Mouse (Mus musculus) cerebellum, adult 8-10 months (tissue): ENCODE measurements around the gene Gstp2.
"Not testable (repeated sequence)": the region's sequence is repeated elsewhere in the genome, so short reads cannot be mapped to it uniquely, and the experiment has no call there.

Source experiments
- DNase-seq: peaks from one replicate; pipeline ENCODE4 v3.0.0; 2022

Gene Gstp2

DNA sequence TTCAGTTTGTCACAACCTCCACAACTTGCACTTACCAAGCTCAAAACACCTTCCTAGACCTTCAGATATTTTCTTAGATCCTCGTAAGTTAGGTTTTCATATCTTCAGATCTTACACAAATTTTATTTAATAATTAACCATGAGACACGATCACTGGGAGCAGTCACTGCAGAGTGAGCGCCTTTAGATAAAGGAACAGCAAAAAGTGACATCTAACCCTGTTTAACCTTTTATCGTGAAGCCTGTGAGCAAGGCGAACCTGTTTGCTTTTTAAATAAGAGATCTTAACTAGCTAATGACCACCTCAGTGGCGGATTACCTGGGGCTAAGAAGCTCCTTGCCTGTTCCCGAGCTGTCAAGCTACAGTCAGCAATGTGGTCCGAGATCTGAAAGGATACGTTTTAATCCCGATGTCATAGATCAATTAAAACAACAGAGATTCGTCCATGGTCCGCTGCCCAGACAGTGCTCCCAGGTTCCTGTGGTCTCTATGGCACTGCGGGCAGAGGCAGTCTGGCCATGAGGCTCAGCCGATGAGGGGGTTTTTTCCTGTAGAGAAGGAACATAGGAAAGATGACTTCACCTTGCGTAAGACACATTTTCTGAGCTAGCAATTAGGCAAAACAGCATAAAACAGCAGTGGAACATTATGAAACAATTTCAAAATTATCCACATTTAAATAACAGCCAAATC, 23.0 kb upstream of the Gstp2 start:
- DNase-seq, result no peak

DNA sequence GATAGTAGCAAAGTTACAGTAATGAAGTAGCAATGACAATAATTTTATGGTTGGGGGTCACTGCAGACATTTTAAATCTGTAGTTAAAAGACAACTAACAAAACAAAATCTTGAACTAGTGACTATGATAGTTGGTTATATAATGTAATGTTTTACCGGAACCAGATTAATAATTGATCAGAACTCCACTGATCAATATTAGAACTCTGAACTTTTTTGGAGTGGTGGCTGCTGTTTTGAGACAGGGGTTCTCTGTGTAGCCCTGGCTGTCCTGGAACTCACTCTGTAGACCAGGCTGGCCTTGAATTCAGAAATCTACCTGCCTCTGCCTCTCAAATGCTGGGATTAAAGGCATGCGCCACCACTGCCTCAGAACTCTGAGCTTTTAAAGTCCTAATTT, 22.4 kb upstream of the Gstp2 start:
- not testable (repeated sequence) for DNase-seq

DNA sequence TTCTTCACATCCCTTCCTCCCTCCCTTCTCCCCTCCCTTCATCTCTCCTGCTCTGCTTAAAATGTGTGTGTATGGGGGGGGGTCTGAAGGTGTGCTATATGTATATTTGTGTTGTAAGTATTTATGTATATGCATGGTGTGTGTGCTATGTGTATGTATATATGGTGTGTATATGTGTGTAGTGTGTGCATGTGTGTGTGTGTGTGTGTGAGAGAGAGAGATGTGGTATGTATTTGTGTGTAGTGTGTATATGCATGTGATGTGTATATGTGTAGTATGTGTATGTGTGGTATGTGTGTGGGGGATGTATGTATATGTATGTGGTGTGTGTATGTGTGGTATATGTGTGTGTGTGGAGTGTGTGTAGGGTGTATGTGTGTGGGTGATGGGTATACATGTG, 21.1 kb upstream of the Gstp2 start:
- no peak for DNase-seq

DNA sequence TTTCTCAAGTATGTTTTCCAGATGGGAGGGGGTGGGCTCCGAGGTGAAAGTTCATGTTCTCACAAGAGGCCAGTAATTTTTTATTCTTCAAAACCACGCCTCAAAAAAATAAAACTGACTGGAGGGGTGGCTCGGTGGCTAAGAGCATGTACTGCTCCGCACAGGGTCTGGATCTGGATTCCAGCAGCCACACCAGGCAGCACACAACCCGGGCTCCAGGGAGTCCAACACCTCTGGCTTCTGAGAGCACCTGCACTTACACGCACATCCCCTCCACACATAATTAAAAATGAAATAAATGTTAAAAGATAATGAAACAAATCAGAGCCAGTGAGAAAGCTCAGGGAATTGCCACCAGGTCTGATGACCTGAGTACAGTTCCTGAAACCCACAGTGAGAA, 20.5 kb upstream of the Gstp2 start:
- DNase-seq, result no peak

DNA sequence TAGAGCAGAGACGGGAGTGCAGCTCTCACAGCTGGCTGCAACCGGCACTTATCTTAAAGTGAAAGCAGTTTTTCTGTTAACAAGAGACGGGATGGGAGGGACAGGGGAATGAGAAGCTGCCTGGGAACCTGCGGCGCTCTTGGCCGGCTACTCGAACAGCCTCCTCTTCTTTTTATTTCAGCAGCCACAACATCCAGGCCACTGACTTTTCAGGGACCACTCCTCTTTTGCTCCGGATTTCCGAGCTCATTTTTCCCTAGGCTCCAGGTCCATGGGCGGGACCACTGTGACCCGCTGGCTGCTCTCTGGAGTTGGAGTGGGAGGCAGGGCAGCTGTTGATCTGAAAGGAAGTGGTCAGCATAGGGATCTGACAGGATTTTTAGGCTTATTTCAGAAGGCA, 18.7 kb upstream of the Gstp2 start:
- not testable (repeated sequence) for DNase-seq

DNA sequence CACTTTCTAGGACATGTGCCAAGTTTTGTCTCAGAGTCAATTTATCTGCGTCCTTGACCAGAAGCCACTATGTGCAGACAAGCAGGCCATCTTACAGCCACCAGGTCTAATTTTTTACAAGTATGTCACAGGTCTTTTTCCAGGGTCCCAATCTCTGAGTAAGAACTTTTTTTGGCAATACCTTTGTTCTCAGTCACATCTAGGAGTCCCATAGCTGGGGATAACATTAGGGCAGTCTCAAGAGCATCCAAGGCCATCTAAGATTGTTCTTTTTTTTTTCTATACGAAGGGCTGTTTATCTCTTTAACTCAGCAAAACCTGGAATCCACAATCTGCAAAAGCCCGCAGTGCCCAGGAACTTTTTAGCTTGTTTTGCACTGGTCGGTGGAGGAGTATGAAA, 17.5 kb upstream of the Gstp2 start:
- DNase-seq, result not testable (repeated sequence)

DNA sequence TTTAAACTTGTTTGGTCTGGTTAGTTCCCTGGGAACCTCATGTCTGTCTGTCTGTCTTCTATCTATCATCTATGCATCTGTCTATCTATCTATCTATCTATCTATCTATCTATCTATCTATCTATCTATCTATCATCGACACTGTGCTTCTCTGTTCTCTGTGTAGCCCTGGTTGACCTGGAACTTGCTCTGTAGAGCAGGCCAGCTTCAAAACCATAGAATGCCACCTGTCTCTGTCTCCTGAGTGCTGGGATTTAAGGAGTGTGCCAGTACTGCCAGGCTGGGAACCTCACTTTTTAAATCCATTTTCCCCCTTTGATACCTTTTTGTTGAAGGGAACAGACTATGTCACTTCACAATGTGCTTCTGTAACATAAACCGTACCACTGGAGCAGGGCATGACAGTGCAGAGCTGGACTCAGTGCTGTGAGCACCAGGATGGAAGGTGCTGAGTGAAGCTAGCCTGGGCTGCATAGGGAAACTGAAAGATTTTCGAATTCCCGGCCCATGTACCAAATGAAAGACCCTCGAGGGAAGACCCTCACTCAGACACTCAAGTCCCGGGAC, 15.2 kb upstream of the Gstp2 start:
- no peak for DNase-seq

DNA sequence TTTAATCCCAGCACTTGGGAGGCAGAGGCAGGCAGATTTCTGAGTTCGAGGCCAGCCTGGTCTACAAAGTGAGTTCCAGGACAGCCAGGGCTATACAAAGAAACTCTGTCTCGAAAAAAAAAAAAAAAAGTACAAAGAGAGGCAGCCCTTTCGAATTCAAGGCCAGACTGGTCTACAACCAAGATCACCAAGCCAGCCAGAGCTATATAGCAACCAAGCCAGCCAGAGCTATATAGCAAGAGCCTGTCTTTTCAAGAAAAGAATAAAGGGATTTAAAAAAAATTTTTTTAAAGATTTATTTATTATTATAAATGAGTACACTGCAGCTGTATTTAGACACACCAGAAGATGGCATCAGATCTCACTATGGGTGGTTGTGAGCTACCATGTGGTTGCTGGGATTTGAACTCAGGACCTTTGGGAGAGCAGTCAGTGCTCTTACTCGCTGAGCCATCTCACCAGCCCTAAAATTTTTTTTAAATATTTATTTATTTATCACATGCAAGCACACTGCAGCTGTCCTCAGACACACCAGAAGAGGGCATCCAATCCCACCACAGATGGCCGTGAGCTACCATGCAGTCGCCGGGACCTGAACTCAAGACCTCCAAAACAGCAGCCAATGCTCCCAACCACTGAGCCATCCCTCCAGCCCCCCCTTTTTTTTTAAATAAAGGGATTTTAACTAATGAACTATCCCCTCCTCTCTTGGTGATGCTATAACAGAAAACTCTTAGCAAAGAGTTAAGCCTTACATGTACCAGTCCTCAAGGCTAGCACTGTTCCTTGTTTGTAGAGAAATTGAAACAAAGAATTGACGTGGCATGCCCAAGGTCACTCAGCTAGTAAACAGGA, 14.4 kb upstream of the Gstp2 start:
- DNase-seq, result not testable (repeated sequence)

DNA sequence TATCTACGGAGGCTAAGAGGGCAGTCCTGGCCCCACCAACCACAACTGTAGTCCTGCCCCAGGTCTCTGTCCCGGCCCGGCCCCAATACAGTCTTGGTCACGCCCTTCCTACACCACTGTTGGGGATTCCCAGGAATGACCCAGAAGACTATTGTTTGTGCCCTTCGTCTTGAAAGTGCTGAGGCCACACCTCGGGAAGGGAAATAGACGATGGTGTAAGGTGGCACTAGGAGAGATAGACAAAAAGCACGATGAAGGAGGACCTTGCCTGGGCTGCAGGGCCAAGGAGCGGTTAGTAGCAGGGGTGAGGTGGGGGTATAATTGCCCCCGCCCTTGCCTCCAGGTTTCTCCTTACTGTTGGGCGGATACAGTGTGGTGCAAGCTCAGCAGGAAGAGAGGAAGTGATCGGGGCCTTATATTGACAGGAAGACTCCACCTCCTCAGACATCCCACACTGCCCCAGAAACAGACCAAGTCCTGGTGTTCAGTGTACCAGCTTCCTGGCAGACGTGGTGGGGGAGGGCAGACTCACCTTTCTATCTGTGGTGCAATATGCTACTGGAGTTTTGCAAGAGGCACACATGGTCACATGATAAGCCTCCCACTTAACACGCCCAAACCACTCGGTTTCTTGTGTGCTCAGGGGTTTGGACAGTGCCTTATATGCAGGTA, 13.4 kb upstream of the Gstp2 start, which contains the start of gene Gstp3:
Gene Gstp3, minus strand, starts transcription at position 501 of the 672 bp plus-strand sequence.
- no peak for DNase-seq

DNA sequence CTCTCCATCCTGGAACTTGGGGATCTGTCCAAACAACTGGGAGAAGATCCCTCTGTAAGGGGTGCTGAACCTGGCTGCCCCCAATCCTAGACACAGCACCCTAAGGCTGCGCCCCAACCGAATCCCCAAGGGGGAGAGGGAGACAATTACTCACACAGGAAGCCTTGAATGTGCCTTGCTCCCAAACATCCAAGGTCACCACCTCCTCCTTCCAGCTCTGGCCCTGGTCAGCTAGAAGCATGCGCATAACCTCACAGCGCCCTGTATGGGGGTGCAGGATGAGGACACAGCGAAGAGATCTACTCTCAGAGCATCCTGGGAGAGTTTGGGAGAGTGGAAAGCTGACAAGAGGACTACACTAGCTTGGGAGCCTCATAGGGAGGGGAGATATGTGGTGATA, 12.8 kb upstream of the Gstp2 start:
- no peak for DNase-seq

DNA sequence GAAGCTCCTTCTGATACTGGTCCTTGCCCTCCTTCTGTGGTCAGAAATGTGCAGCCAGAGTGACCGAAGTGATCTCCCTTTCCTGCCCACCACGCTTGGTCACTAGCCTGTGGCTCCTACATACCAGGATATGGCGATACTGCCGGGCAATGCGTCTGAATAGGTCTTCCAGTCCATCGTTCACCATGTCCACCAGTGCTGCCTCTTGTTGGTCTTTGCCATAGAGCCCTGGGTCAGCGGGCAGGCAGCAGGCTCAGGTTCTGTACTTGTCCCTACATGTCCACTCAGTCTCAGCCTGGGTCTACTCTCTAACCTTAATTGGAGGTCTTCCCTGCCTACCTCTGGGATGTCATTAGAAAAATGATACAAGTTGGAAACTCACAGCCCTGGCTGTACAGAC, 12.1 kb upstream of the Gstp2 start:
- DNase-seq, result no peak

DNA sequence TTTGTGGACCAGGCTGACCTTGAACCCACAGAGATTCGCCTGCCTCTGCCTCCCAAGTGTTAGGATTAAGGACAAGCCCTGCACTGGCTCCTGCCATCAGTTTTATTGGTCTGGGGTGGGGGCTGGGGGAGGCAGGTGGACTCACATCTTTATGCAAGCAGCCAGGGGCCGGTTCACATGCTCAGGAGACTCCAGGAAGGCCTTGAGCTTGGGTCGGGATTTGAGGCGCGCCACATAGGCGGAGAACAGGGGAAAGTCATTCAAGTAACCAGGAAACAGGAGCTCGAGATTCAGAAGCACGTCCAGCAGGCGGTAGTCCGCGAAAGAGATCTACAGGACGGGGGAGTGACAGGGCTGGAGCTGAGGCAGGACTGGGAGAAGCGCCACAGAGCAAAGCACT, 11.6 kb upstream of the Gstp2 start:
- DNase-seq, result no peak

DNA sequence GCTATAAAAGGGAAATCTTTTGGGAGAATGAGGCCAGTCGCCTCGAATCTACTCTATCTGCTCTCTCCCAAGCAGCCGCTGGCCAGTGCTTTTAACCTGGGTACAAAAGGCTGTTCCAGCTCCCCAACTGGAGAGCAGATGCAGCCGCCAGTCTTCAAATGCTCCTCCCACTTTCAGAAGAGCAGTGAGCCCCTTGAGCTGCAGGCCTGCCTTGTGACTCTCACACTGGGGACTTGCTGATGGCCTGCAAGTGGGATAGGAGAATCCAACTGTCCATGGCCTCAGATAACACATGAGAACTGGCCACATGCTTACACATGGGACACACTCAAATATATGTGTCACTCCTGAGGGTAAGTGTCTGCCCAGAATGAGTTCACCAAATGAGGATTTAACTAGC, 10.9 kb upstream of the Gstp2 start:
- no peak for DNase-seq

DNA sequence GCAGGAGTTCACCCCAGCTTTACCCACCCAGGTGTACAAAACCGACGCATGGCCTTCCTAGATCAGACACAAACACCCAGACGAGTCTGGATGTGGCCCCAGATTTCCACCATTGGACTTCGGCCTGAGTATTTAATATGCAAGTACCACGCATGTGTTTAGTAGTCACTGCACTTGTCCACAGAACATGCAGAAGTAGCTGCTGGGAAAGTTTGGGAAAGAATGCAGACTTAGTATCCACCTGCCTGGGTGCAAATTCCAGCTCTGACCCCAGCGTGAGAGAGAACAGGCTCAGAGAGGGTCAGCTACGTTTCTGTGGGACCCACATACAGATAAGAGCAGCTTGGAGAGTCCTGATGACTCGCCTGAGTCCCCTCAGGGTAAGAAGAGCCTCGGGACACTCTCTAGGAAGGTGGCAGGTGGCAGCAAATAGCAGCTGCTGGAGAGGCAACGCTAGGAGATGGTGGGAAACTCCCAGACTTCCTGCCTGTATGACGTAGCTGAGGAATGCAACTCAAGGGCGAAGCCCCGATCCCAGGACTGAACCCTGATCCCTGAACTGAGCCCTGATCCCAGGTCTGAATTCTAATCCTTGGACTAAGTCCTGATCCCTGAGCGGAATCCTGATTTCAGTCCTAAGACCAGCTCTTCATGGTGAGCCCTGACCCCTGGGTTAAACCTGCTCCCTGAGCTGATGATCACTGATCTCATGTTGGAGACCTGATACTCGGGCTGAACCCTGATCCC, 10.3 kb upstream of the Gstp2 start:
- DNase-seq, result no peak

DNA sequence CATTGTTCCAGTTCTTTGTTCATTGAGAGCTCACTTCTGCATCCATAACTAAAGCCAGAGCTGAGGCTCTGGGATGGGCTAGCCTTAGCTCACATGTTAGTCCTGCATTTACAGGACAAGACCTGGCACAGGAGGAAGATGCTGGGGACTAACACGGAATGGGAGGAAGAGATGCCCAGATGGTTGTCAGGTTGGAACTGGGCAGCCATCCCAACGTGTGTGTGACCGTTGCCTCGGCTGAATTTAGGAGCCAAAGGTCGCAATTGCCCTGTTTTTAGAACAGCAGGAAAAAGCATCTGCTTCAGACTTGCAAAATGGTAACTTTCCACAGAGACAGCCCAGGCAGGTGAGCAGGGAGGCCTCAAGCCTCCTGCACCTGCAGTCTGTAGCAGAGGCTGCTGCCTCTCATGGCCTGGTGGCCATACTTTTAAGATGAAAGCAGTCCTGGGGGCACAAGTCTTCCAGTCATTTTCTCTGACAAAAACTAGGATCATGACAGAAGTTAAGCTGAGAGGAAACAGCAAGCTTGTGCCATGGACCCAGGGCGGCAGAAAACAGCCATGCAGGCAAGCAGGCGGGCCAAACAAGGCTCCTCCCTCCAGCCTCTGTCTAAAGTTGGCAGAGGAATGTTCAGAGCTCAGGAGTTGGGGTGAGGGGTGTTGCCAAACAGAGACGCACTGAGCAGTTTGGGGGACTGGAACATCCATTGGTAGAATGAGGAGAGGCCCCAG, 9.6 kb upstream of the Gstp2 start:
- peak; percentile 69 for DNase-seq

DNA sequence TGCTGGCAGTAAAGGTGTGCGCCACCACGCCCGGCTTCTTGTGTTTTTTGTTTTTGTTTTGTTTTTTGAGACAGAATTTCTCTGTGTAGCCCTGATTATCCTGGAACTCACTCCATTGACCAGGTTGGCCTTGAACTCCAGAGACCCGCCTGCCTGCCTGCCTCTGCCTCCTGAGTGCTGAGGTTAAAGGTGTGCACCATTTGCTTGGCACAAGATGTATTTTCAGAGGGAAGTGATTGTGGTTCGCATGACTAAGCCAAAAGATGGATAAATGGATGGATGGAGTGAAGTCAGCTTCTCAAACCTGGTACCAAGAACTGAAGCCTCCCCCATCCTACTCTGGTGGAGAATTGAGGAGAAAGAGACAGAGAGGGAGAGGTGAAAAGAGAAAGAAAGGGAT, 8.8 kb upstream of the Gstp2 start:
- DNase-seq, result no peak

DNA sequence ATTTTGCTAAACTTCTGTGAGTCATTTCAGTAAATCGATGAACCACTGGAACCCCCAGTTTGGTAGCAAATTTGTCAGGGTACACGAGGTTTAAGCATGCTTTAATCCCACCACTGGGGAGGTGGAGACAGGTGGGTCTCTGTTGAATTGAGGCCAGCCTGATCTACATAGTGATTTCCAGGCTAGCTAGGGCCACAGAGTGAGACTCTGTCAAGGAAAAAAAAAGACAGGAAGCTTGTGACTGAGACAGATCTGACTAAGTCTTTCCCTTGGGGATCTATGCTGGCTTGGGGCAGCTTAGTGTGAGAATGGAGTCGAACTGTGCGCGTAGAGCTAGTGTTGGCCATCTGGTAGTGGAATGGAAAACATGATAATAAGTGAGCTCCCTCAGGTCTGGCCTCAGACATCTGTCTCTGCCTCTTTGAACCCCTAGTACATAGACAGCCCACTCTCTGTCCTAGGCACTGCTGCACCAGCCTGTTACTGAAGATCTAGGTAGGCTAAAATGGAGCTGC, 6.8 kb upstream of the Gstp2 start:
- no peak for DNase-seq

DNA sequence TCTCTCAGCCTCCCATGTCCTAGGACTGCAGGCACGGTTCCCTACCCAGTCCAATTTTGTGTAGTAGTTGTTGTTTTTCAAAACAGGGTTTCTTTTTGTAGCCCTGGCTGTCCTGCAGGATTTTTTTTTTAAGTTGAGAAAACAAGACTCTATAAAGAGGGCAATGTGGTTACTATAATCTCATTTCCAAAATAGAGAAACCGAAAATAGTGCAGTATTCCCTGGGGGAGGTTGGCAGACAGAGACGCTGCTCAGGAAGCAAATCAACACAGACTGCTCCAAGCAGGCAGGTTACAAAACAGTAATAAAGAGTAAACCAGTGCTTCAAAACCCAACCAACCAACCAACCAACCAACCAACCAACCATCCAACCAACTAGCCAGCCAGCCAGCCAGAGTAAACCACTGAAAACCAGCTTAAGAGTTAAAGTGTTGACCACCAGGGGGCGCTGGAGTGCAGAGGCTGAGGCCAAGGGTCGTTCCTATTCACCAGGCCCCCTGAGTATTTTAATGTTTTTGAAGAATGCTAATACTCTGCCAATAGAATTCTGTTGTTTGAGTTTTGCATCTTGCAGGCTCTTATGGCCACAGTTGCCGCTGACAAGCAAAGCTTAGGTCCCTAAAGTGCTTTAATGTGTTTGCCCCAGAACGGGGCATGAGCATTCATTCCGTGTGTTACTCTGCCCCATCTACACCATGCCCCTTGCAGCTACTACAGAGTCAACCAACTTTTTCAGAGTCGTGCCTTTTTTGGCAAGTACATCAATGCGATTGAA, 6.1 kb upstream of the Gstp2 start:
- peak; percentile 69 for DNase-seq

DNA sequence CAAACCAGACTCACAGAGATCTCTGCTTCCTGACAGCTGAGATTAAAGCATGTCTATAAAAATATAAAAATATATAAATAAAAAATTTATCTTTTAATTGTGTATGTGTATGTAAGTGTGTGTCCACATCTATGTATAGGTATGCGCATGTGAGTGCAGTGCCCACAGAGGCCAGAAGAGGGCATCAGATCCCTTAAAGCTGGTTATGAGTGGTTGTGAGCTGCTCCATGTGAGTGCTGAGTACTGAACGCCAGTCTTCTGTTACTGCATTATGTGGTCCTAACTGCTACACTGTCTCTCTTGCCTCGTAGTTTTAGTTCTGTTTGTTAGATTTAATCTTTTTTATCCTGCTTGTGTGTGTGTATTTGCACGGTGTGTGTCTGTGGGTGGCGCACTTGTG, 5.2 kb upstream of the Gstp2 start:
- DNase-seq, result no peak

DNA sequence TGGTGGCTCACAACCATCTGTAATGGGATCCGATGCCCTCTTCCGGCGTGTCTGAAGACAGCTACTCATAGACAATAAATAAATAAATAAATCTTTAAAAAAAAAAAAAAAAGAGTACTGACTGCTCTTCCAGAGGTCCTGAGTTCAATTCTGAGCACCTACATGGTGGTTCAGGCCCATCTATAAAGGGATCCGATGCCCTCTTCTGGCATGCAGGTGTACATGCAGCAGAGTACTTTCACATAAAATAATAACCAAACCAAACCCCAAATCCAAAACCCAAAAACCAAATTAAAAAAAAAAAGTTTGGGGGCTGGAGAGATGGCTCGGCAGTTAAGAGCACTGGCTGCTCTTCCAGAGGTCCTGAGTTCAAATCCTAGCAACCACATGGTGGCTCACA, 3.2 kb upstream of the Gstp2 start:
- not testable (repeated sequence) for DNase-seq

DNA sequence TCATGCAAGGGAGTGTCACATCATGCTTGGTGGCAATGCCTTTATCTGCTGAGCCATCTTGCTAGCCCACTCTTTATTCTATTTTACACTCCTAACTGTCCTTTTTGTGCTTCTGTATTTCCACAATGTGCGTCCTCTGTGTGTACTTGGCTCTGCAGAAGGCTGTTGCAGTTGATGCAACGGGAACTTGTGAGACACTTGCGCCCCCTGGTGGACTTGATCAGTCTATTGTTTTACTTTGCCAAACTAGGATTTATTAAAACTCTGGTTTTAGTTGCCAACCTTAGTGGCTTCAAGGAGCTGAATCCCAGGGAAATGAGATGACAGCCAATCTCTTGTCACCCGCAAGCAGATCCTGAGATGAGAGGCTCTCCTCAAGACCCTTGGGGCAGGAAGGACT, 2.0 kb upstream of the Gstp2 start:
- peak; percentile 87 for DNase-seq
